Mouse (Mus musculus) heart, embryonic 14.5 days (tissue): Measurements from ENCODE around the gene Zfp771. TPM values are rescaled to one million over a fixed set of nuclear protein-coding genes. Genes with fewer than 3 reads are reported as not detected.
A peak's percentile ranks its signal among the peaks of the same experiment; 100 is the strongest.
"Not testable (repeated sequence)": the region's sequence is repeated elsewhere in the genome, so short reads cannot be mapped to it uniquely, and the experiment has no call there.

Experiments used
- ATAC-seq: fragments of 200-750 bp; cut with Nextera tagmentation; 2 replicates; pipeline ENCODE4 v1.8.0; 2017; ENCODE audit warnings: low read depth, moderate TSS enrichment; ENCODE audit not compliant: insufficient number of reproducible peaks, insufficient read depth, low FRiP score
- H3K27ac ChIP-seq, 2 experiments: fragments of 200-500 bp in 1 of 2; fragments of 300-500 bp in 1 of 2; sonication (generic) in 1 of 2; replicated peaks in 1 of 2; 2 replicates each; pipeline ENCODE4 v1.5.1; 2012 to 2014; ENCODE audit warnings: low read depth in 2 of 2, low read length in 2 of 2, control low read depth in 1 of 2, mild to moderate bottlenecking in 1 of 2, mixed read lengths in 1 of 2; ENCODE audit not compliant: control insufficient read depth in 1 of 2, insufficient read depth in 1 of 2
- H3K27me3 ChIP-seq: fragments of 300-500 bp; sonication (generic); 2 replicates; pipeline ENCODE4 v1.6.1; 2014; ENCODE audit warnings: mild to moderate bottlenecking, low read length, control low read depth; ENCODE audit not compliant: control insufficient read depth, insufficient read depth
- H3K36me3 ChIP-seq: fragments of 300-500 bp; sonication (generic); 2 replicates; pipeline ENCODE4 v1.6.1; 2014; ENCODE audit warnings: mild to moderate bottlenecking, control low read depth, low read length, mixed read lengths; ENCODE audit not compliant: control insufficient read depth, insufficient read depth
- H3K4me1 ChIP-seq, 2 experiments: fragments of 200-500 bp in 1 of 2; fragments of 300-500 bp in 1 of 2; sonication (generic) in 1 of 2; 2 replicates each; pipeline ENCODE4 v1.6.1; 2012 to 2014; ENCODE audit warnings: low read length in 2 of 2, control low read depth in 1 of 2, mixed read lengths in 1 of 2; ENCODE audit not compliant: control insufficient read depth in 2 of 2, insufficient read depth in 2 of 2
- H3K4me2 ChIP-seq: fragments of 300-500 bp; sonication (generic); 2 replicates; pipeline ENCODE4 v1.6.1; 2014; ENCODE audit warnings: mild to moderate bottlenecking, low read length
- H3K4me3 ChIP-seq, 2 experiments: fragments of 200-500 bp in 1 of 2; fragments of 300-500 bp in 1 of 2; sonication (generic) in 1 of 2; 2 replicates each; pipeline ENCODE4 v1.5.1; 2012 to 2014; ENCODE audit warnings: low read length in 2 of 2, mild to moderate bottlenecking in 2 of 2, control low read depth in 1 of 2, low read depth in 1 of 2, moderate library complexity in 1 of 2; ENCODE audit not compliant: control insufficient read depth in 1 of 2, insufficient read depth in 1 of 2
- H3K9ac ChIP-seq: fragments of 300-500 bp; sonication (generic); 2 replicates; pipeline ENCODE4 v1.6.1; 2014; ENCODE audit warnings: mild to moderate bottlenecking, low read length
- H3K9me3 ChIP-seq: fragments of 300-500 bp; sonication (generic); 2 replicates; pipeline ENCODE4 v1.6.1; 2016; ENCODE audit warnings: low read length, control low read depth; ENCODE audit not compliant: control insufficient read depth
- WGBS: fragments of 180-500 bp; shearing (Covaris S2); extraction: QIAGEN DNeasy Blood & Tissue Kit; methylation state at CpG from one replicate; pipeline ENCODE4 v1.1.7; 2014; 5-methylcytosine and 5-hydroxymethylcytosine counted together
- polyA plus RNA-seq: library from polyadenylated mRNA; unstranded; fragments of >200 nt; fragmentation: Nextera tagmentation; extraction: Ambion mirVana; gene quantifications from 2 replicates; pipeline ENCODE4 v1.2.1, GENCODE M21; 2014

The Zfp771 gene
- polyA plus RNA-seq, 1 experiment from 2014 or later = 31.4 TPM

- no peaks in the 10 kb centered on the region; the same call in 1 of the 2 replicates for H3K9me3 ChIP-seq
- peak overlapping the region; percentile 94 for H3K9ac ChIP-seq
- peak; percentile 75 for ATAC-seq
Observed at GRCm38 (mm10) chr7:127244658-127245510, 810 bp downstream of the Zfp771 start.

GRCm38 (mm10) chr7:127250511-127250910, 6.4 kb downstream of the Zfp771 start:
- H3K4me3 ChIP-seq, ATAC-seq, H3K27me3 ChIP-seq, H3K9ac ChIP-seq, H3K9me3 ChIP-seq, H3K27ac ChIP-seq, H3K4me2 ChIP-seq: not testable (repeated sequence)
- Histone ChIP-seq H3K36me3 (peaks cover 41% of the 10 kb centered on the region), H3K4me1 (peaks cover 0 to 11% of the 10 kb centered on the region in 2 experiments; a peak in 3 of 4 replicates)
- WGBS = 92% methylated on average over 8 of the region's 8 CpGs

More at GRCm38 (mm10) chr7:127244658-127245510, 810 bp downstream of the Zfp771 start:
- peak overlapping the region; percentile 90 for H3K4me2 ChIP-seq
- H3K4me1 ChIP-seq = peaks cover 7 to 19% of the 10 kb centered on the region in 2 experiments; a peak in 3 of 4 replicates
- H3K36me3 ChIP-seq = peaks cover 30% of the 10 kb centered on the region
- peak overlapping the region; percentile 87 to 90 for H3K27ac ChIP-seq
- no peaks in the 10 kb centered on the region for H3K27me3 ChIP-seq
- 11% methylated on average over 31 of the region's 33 CpGs for WGBS
- H3K4me3 ChIP-seq = peak overlapping the region; percentile 86 to 97

- Histone ChIP-seq H3K27ac (no peak overlapping the region), H3K36me3 (peaks cover 41% of the 10 kb centered on the region), H3K9ac (no peak overlapping the region), H3K4me2 (no peak overlapping the region), H3K4me1 (peaks cover 0 to 7% of the 10 kb centered on the region in 2 experiments; a peak in 2 of 4 replicates), H3K27me3 (no peaks in the 10 kb centered on the region), H3K9me3 (no peaks in the 10 kb centered on the region), H3K4me3 (no peak overlapping the region)
- no peak for ATAC-seq
- WGBS = 91% methylated on average over 2 of the region's 2 CpGs
Observed at GRCm38 (mm10) chr7:127252414-127252813, 8.3 kb downstream of the Zfp771 start.

GRCm38 (mm10) chr7:127253341-127253740, 9.3 kb downstream of the Zfp771 start:
- H3K9ac ChIP-seq = peak overlapping the region; percentile 85
- H3K27ac ChIP-seq = peak overlapping the region; percentile 79 to 85
- peak overlapping the region; percentile 82 for H3K4me2 ChIP-seq
- H3K4me1 ChIP-seq = peaks cover 0 to 7% of the 10 kb centered on the region in 2 experiments; a peak in 2 of 4 replicates
- H3K4me3 ChIP-seq = peak overlapping the region; percentile 67 to 76
- 80% methylated on average over 6 of the region's 6 CpGs for WGBS
- no peak for ATAC-seq
- peaks cover 36% of the 10 kb centered on the region for H3K36me3 ChIP-seq
- H3K9me3 ChIP-seq = no peaks in the 10 kb centered on the region
- no peaks in the 10 kb centered on the region for H3K27me3 ChIP-seq

GRCm38 (mm10) chr7:127253821-127254769, 10.0 kb downstream of the Zfp771 start:
- Histone ChIP-seq H3K36me3 (peaks cover 32% of the 10 kb centered on the region), H3K4me3 (peak overlapping the region; percentile 67 to 76), H3K27me3 (no peaks in the 10 kb centered on the region), H3K4me2 (peak overlapping the region; percentile 82), H3K9me3 (no peaks in the 10 kb centered on the region), H3K27ac (peak overlapping the region; percentile 79 to 85), H3K4me1 (peaks cover 0 to 8% of the 10 kb centered on the region in 2 experiments; a peak in 2 of 4 replicates), H3K9ac (peak overlapping the region; percentile 85)
- under 1% methylated on average over 135 of the region's 136 CpGs for WGBS
- peak; percentile 91 for ATAC-seq

GRCm38 (mm10) chr7:127255008-127255407, 10.9 kb downstream of the Zfp771 start:
- Histone ChIP-seq H3K4me1 (peaks cover 0 to 17% of the 10 kb centered on the region in 2 experiments; a peak in 3 of 4 replicates), H3K9ac (peak overlapping the region; percentile 85), H3K9me3 (no peaks in the 10 kb centered on the region), H3K27me3 (no peaks in the 10 kb centered on the region), H3K36me3 (peaks cover 25% of the 10 kb centered on the region), H3K4me3 (peak overlapping the region in 1 of 2 experiments; percentile 67; a peak in 2 of 4 replicates), H3K4me2 (peak overlapping the region; percentile 82), H3K27ac (no peak overlapping the region)
- 30% methylated on average over 4 of the region's 4 CpGs for WGBS
- ATAC-seq = no peak

- H3K4me3 ChIP-seq = no peak overlapping the region
- H3K9me3 ChIP-seq = no peaks in the 10 kb centered on the region
- H3K36me3 ChIP-seq = peaks cover 21% of the 10 kb centered on the region
- ATAC-seq = no peak
- H3K27ac ChIP-seq = no peak overlapping the region
- no peak overlapping the region for H3K9ac ChIP-seq
- H3K4me2 ChIP-seq = no peak overlapping the region
- no peaks in the 10 kb centered on the region for H3K27me3 ChIP-seq
- 86% methylated on average over 2 of the region's 2 CpGs for WGBS
- peaks cover 1 to 18% of the 10 kb centered on the region in 2 experiments; a peak in 3 of 4 replicates for H3K4me1 ChIP-seq
Observed at GRCm38 (mm10) chr7:127255965-127256364, 11.9 kb downstream of the Zfp771 start.
